Mouse (Mus musculus) embryo, embryonic 10.5 days (tissue): ENCODE measurements around the gene Sphk1.

ENCODE experiments used
- DNase-seq: peaks from one replicate; pipeline ENCODE4 v3.0.0-alpha.2; 2015; ENCODE audit warnings: low spot score

The Sphk1 gene

GRCm38 (mm10) chr11:116580031-116580652 lies 49.4 kb downstream of the Sphk1 start:
- no peak for DNase-seq

GRCm38 (mm10) chr11:116580711-116581375 lies 50.1 kb downstream of the Sphk1 start:
- DNase-seq, result peak; percentile 54

- DNase-seq, result peak; percentile 87
Measured at GRCm38 (mm10) chr11:116581376-116581814, 50.7 kb downstream of the Sphk1 start, which contains the start of gene Ube2o. Gene Ube2o, minus strand, starts transcription at chr11:116581447.

GRCm38 (mm10) chr11:116585682-116586081 lies 55.0 kb downstream of the Sphk1 start:
- DNase-seq, result no peak
